Mouse (Mus musculus) adrenal gland, postnatal 4 days (tissue): ENCODE data around the gene Pld6. TPM values are rescaled to one million over a fixed set of nuclear protein-coding genes. Genes with fewer than 3 reads are reported as not detected.
"Not testable (repeated sequence)": the region's sequence is repeated elsewhere in the genome, so short reads cannot be mapped to it uniquely, and the experiment has no call there.

Experiments
- DNase-seq, 2 experiments: peaks; one replicate each; pipeline ENCODE4 v3.0.0; 2021 to 2022; ENCODE audit warnings: low spot score in 2 of 2, mixed read lengths in 2 of 2
- total RNA-seq, 2 experiments: library from RNA; stranded (reverse); gene quantifications; 2 replicates each; pipeline ENCODE4 v1.2.3; 2021

Gene Pld6
- total RNA-seq, 2 experiments from 2014 or later, result 5.4 to 6.6 TPM

DNA sequence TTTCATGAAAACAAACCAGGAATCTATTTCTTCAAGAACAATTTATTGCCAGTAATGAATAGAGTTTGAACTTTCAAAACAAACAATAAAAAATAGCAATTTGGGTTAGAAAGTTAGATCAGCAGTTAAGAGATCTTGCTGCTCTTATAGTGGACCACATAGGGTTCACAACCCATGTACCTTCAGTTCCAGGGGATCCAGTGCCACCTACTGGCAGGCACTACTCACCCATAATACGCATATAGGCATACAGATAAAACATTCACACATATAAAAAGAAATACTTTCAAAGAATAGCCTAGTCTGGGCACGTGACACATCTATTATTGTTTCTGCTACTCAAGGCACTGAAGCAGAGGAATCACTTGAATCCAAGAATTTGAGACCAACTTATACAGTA, 40.8 kb downstream of the Pld6 start:
- DNase-seq, result no peak

DNA sequence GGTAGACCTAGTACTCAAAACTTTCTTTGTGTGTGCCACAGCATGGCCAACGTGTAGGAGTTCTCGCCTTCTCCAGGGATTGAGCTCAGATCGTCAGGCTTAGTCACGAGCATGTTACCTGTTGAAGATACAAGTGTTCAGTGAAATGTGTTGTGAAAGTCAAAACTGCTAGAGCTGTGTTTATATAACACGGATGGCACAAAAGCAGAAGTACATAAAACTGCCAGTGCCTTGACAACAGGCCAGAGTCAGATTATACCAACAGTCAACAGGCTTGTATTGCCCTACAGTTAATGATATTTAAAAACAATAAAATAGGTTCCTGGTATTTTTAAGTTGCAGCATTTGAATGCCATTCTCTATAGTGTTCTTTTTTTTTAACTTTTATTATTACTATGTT, 41.6 kb downstream of the Pld6 start:
- DNase-seq, result no peak

DNA sequence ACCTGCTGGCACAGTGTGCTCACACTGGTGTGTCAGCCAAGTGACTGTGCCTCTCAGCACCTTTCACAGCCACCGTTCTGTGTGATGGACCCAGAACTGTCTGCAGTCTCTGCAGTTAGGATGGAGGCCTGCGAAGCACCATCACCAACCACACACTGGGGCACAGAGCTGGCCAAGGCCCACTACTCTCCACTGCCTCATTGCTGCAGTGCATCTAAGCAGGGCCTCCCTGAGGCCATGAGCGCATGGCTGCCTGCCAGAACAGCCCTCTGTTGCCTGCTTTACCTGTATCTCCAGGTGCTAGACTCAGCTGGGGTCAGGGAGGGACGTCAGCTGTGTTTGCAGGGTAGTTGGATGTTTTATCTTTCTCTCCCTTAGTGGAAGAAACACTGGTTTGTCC, 43.1 kb downstream of the Pld6 start:
- DNase-seq, result no peak

DNA sequence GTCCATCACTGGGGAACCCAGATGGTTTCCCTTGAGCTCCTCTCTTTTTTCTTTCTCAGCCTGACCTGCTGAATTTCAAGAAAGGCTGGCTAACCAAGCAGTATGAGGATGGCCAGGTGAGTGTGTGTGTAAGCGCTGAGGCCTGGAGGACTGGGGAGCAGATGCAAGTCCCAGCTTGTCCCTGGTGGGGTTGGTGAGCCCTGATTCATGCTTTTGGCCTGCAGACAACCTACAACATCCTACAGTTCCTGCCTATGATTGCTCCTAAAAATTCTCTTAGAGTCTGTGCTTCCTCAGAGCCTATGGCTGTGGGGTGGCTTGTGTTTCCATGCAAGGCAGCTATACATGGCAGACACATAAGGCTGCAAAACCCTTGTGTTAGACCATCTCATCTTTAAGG, 43.7 kb downstream of the Pld6 start:
- DNase-seq, result no peak

DNA sequence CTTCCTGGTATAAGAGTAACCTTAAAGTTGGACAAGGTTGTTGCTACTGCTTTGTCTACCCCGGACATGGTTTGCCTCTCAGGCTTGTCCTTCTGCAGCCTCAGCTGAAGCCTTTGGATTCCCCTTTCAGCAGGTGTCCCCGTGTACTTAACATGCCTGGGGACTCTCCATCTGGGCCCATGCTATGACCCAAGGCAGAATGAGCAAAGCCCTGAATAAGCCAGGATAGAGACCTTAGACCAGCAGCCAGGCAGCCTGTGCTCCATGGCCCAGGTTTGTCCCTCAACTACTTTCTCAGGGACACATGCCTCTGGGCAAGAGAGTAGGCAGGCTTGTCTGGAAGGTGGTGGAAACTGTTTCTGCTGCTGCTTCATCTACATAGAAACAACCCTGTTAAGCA, 44.1 kb downstream of the Pld6 start:
- DNase-seq, result no peak

DNA sequence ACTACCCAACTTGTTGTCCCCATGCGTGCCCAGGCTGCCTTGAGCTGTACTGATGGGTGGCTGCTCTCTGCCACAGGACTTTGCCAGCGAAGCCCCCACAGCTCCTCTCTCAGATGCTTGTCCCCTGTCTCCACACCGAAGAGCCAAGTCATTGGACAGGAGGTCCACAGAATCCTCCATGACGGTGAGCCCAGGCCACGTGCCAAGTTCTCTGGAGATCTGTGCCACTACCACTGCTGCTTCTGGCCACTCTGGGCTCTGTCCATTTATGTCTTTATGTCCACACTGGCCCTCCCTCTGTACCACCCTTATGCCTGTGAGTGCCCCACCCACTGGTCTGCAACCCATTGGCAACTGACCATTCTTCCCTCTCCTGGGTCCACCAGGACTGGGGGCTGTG, 45.5 kb downstream of the Pld6 start:
- DNase-seq, result no peak

DNA sequence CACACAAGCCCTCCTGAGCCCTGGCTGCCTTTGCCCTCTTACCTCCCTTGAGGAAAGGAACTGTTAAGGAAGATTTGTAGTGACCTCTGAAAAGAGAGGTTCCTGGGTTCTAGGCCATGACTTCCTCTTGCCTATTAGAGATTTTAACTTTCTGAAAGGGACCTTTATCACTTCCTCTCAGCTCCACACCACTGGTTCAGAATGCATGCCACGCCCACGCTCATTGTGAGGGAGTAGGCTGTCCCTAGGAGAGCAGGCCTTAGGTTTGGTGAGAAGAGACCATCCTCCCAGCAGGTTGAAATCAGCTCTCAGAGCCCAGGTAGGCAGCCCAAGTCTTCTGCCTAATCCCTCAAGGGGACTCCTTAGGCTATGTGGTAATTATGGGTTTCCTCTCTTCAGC, 47.4 kb downstream of the Pld6 start:
- DNase-seq, result no peak

DNA sequence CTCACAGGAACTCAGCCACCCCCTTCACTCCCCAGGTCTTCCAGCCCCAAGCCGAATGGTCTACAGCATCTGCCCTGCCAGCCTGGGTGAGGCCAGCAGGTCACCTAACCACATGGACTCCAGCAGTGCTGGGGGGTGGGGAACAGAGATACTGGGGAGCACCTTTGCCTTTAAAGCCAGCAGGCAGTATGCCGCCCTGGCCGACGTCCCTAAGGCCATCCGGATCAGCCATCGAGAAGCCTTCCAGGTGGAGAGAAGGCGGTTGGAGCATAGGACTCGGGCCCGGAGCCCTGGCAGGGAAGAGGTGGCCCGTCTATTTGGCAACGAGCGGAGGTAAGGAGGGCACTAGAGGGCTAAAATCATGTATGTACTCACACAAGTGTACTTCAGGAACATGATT, 50.2 kb downstream of the Pld6 start:
- no peak for DNase-seq

DNA sequence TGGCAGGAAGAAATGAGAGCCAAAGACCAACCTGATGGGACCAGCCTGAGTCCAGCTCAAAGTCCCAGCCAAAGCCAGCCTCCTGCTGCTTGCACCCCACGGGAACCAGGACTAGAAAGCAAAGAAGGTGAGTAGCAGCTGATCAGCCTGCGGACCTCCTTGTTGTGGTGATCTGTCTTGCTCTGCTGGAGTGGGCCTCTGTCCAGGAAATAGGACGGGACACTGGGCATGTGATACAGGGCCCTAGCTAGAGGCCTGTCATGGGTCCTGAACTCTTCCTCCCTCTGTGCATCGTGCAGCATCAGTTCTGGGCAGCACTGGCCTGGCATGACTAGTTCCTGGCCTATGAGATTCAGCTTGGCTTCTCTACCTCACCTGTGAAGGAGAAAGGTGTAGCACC, 51.5 kb downstream of the Pld6 start:
- DNase-seq, result not testable (repeated sequence)

DNA sequence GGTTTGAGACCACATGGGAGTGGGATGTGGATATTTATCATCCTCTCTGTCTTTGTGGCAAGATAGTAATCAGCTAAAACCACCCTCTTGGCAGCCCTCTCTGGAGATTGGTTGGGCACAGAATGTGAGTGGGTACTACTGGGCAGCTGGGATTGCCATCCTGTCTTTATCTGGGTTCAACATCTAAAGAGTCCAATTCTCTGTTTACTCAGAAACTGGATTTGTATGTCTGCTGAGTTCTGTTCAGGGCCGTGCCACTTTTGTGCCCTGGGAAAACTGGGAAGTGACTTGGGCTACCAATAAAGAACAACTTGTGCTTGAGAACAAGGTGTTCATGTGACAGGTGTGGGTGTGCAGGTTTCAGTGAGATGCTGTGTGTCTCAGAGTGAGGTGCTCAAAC, 53.1 kb downstream of the Pld6 start:
- no peak for DNase-seq

Other genes with a start within 250 kb of the Pld6 start
- under 1 TPM; 0.84 to 0.85 TPM for gene Nlrp3, start 246.1 kb downstream of the Pld6 start, total RNA-seq
- not detected for gene Olfr222, start 211.4 kb downstream of the Pld6 start, total RNA-seq
- gene Olfr223, start 194.4 kb downstream of the Pld6 start, total RNA-seq, result not detected
- gene Mprip, start 126.3 kb downstream of the Pld6 start, total RNA-seq, result 100 to 1,000 TPM; 235 to 240 TPM
- gene Flcn, start 22.4 kb upstream of the Pld6 start, total RNA-seq, result 10 to 100 TPM; 34.5 to 35.7 TPM
- 10 to 100 TPM; 33.3 to 37.8 TPM for gene Nt5m, start 51.8 kb upstream of the Pld6 start, total RNA-seq
- 100 to 1,000 TPM; 113 to 118 TPM for gene Cops3, start 52.2 kb upstream of the Pld6 start, total RNA-seq
- gene Med9, start 160.6 kb upstream of the Pld6 start, total RNA-seq, result 10 to 100 TPM; 36.5 to 41.0 TPM
- gene Rasd1, start 177.3 kb upstream of the Pld6 start, total RNA-seq, result 10 to 100 TPM; 20.7 to 21.6 TPM